Mouse (Mus musculus) lung, embryonic 16.5 days (tissue): Measurements from ENCODE around the gene Gm21954. TPM values are rescaled to one million over a fixed set of nuclear protein-coding genes. Genes with fewer than 3 reads are reported as not detected.

Experiments used
- ATAC-seq: fragments of 200-750 bp; cut with Nextera tagmentation; 2 replicates; pipeline ENCODE4 v1.8.0; 2017; ENCODE audit warnings: low read depth, mild to moderate bottlenecking, moderate library complexity
- H3K27ac ChIP-seq: fragments of 300-500 bp; sonication (generic); 2 replicates; pipeline ENCODE4 v1.5.1; 2014; ENCODE audit warnings: mild to moderate bottlenecking, control low read depth, low read length
- H3K27me3 ChIP-seq: fragments of 300-500 bp; sonication (generic); 2 replicates; pipeline ENCODE4 v1.6.1; 2014; ENCODE audit warnings: low read depth, low read length, mixed read lengths; ENCODE audit not compliant: control insufficient read depth, insufficient read depth
- H3K36me3 ChIP-seq: fragments of 300-500 bp; sonication (generic); 2 replicates; pipeline ENCODE4 v1.6.1; 2014; ENCODE audit warnings: low read length; ENCODE audit not compliant: control insufficient read depth, insufficient read depth
- H3K4me1 ChIP-seq: fragments of 300-500 bp; sonication (generic); replicated peaks from 2 replicates; pipeline ENCODE4 v1.6.1; 2014; ENCODE audit warnings: low read length, mixed read lengths; ENCODE audit not compliant: control insufficient read depth, insufficient read depth
- H3K4me2 ChIP-seq: fragments of 300-500 bp; sonication (generic); 2 replicates; pipeline ENCODE4 v1.6.1; 2014; ENCODE audit warnings: low read depth, low read length, control low read depth
- H3K4me3 ChIP-seq: fragments of 300-500 bp; sonication (generic); 2 replicates; pipeline ENCODE4 v1.5.1; 2014; ENCODE audit warnings: mild to moderate bottlenecking, low read length, control low read depth
- H3K9ac ChIP-seq: fragments of 300-500 bp; sonication (generic); 2 replicates; pipeline ENCODE4 v1.6.1; 2014; ENCODE audit warnings: low read length, control low read depth
- H3K9me3 ChIP-seq: fragments of 300-500 bp; sonication (generic); 2 replicates; pipeline ENCODE4 v1.6.1; 2016; ENCODE audit warnings: low read length; ENCODE audit not compliant: control insufficient read depth
- WGBS: fragments of 180-500 bp; shearing (Covaris S2); extraction: QIAGEN DNeasy Blood & Tissue Kit; methylation state at CpG from one replicate; pipeline ENCODE4 v1.1.7; 2014; 5-methylcytosine and 5-hydroxymethylcytosine counted together
- polyA plus RNA-seq: library from polyadenylated mRNA; unstranded; fragments of >200 nt; fragmentation: Nextera tagmentation; extraction: Ambion mirVana; gene quantifications from 2 replicates; pipeline ENCODE4 v1.2.1, GENCODE M21; 2015

Gene Gm21954
- not detected in 2 replicates for polyA plus RNA-seq

DNA sequence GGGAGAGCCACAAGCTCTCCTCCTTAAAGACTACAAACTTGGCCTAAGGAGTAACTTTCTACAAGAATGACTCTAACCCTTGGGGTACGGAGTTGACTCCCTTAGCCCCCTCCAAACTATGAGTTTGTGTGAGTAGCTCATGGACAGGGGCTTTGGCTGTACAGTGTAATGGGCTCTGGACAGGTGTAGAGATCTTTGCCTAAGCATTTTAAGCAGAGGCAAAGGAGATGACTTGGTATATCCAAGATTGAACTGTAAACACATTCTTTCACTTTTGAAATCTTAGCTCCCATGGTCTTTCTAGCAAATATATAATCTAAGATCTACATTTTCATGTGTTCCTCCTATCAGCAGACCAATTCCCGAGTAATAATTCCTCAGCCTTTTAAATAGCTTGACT is at the start of gene Gm21954:
TSS of gene Gm21954 (minus strand) at position 101 of the 400 bp plus-strand sequence.
- H3K9ac ChIP-seq: no peak within 1 kb of the TSS
- 92% methylated on average over 2 of the region's 2 CpGs for WGBS
- H3K4me1 ChIP-seq: no peaks in the 10 kb centered on the region
- no peak within 1 kb of the TSS for H3K27ac ChIP-seq
- H3K9me3 ChIP-seq: no peaks in the 10 kb centered on the region
- H3K4me3 ChIP-seq: no peak within 1 kb of the TSS
- ATAC-seq: no peak
- H3K36me3 ChIP-seq: no peaks in the 10 kb centered on the region
- no peaks in the 10 kb centered on the region for H3K27me3 ChIP-seq
- H3K4me2 ChIP-seq: no peak within 1 kb of the TSS

DNA sequence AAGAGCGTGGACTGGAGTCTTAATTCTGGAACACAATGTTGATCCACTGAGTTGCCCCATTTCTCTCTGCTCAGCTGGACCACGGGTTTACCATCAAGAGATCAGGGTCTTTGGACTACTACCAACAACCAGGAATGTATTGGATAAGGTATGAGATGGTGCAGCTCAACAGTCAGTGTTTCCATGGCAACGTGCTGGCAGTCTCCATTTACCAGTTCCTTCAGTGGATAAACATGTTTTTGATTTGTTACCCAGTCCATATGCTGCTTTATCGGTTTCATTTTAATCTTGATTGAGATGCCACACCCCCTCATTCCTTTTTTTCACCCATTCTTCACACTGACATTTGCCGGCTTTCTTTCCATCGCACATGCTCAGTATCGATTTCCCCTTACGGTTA is 49.8 kb upstream of the Gm21954 start:
- Histone ChIP-seq H3K4me1 (peaks cover 5% of the 10 kb centered on the region; the same call in 1 of the 2 replicates), H3K4me2 (no peak overlapping the region), H3K9ac (no peak overlapping the region), H3K36me3 (no peaks in the 10 kb centered on the region), H3K4me3 (no peak overlapping the region), H3K9me3 (no peaks in the 10 kb centered on the region), H3K27ac (no peak overlapping the region), H3K27me3 (no peaks in the 10 kb centered on the region)
- WGBS: 77% methylated on average over 8 of the region's 8 CpGs
- ATAC-seq: no peak

DNA sequence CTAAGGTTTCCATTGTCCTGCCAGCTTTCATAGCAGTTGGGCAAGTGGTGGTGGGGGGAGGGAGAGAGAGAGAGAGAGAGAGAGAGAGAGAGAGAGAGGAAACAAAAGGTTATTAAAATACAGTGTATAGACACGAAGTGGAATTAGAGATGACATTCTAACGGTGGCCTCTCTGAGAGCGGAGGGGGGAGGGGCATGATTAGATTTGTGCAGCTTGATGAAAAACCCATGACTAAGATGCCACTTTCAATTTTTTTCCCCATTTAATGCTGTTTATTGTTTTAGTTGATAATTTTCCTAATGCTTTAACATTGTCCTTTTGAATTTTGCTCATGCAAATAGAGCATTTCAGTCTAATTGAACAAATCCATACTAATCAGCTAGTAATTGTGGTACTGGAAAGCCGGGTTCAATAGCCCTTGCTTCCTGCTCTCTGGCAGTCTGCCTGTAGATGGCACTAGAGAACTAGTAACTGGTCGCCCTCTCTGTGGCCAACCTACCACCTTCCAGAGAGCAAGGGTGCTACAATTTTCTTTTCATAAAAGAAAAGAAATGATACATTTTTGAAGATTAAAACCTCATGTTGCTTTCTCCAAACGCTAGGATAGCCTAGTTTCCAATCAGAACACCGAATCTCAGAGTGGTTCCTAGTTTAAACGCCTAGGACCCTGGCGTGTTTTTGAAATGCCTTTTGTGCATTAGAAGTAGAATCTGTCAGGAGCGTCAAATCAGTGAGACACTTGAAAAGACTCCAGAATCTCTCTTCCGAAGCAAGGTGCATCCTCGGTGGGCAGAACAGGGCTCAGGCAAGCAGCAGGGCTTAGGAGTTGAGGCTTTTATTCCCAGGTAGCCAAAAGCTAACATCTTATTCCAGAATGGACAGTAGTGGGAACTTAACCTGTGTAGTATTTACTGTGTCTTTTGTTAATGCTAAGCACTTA is 48.5 kb upstream of the Gm21954 start:
- H3K4me3 ChIP-seq: no peak overlapping the region
- no peak overlapping the region for H3K4me2 ChIP-seq
- no peaks in the 10 kb centered on the region for H3K27me3 ChIP-seq
- no peaks in the 10 kb centered on the region for H3K9me3 ChIP-seq
- 24% methylated on average over 12 of the region's 12 CpGs for WGBS
- H3K27ac ChIP-seq: no peak overlapping the region
- peak; percentile 58; the same call in 1 of the 2 replicates for ATAC-seq
- H3K4me1 ChIP-seq: peaks cover 6% of the 10 kb centered on the region; the same call in 1 of the 2 replicates
- no peak overlapping the region for H3K9ac ChIP-seq
- H3K36me3 ChIP-seq: no peaks in the 10 kb centered on the region

DNA sequence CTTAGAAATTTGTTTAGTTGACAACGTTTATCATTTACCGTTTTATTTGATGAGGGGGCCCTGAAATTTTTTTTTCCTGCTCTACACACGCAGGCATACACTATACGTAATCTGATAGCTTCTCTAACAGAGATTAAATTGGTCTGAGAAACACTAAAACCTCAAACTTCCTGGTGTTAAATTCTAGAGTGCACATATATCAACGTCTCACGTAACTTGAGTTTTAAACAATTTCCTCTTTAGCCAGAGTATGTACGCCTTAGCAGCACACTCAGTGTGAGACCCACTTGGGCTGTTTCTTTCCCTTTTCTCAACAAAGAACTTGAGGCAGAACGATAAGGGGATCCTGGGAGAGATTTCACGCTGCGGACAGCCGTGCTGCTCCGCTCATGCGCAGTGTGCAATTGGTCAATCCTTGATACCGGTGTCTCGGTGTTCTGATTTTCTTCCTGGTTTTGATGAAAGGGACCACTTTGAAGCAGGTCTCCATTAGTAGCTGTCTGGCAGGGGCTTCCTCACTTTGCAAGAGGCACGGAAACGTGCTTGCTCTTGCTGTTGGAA is 45.5 kb upstream of the Gm21954 start:
- WGBS: 26% methylated on average over 17 of the region's 17 CpGs
- no peak overlapping the region for H3K27ac ChIP-seq
- H3K9me3 ChIP-seq: no peaks in the 10 kb centered on the region
- peak; percentile 38; the same call in 1 of the 2 replicates for ATAC-seq
- H3K27me3 ChIP-seq: no peaks in the 10 kb centered on the region
- no peaks in the 10 kb centered on the region for H3K36me3 ChIP-seq
- H3K4me3 ChIP-seq: peak overlapping the region; percentile 38
- peak overlapping the region; percentile 59 for H3K4me2 ChIP-seq
- H3K9ac ChIP-seq: peak overlapping the region; percentile 32
- H3K4me1 ChIP-seq: peaks cover 6% of the 10 kb centered on the region; the same call in 1 of the 2 replicates

DNA sequence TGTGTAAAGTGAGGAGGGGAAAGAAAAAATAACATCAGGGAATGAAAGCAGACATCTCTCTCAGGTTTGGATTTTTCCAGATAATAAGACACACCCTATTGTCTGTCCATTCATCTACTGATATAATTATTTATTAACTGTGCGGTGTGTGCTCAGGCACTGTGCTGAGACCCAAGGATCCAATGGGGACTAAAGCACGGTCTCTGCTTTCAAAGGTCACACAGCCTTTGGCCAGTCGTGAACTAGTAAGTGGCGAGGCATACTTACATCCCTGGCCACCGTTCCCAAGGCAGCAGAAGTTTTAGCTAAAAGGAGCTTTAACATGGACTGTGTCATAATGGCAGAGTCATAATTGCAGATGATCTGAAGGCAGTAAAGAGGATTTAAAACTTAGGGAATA is 44.0 kb upstream of the Gm21954 start:
- Histone ChIP-seq H3K27me3 (no peaks in the 10 kb centered on the region), H3K4me2 (no peak overlapping the region), H3K9ac (no peak overlapping the region), H3K36me3 (no peaks in the 10 kb centered on the region), H3K27ac (no peak overlapping the region), H3K9me3 (no peaks in the 10 kb centered on the region), H3K4me1 (peaks cover 6% of the 10 kb centered on the region; the same call in 1 of the 2 replicates), H3K4me3 (no peak overlapping the region)
- 83% methylated on average over 5 of the region's 5 CpGs for WGBS
- ATAC-seq: no peak

DNA sequence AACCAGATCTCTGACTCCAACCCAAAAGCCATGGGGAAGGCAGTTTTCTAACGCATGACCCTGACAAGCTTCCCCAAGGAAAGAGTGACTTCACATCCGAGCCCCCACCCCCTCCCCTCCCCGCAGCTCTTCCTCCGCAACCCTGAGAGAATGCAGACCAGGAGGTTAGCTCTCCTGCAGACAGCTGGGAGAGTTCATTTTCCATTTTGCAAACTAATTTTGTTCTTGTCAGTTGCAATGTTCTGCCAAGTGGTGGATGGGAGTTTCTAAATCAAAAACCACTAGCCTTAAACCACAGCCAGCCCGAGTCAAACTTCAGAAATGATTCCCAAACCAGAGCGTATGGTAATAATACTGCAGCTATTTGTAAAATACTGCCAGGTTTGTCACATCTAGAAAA is 39.6 kb upstream of the Gm21954 start:
- H3K9ac ChIP-seq: no peak overlapping the region
- H3K4me3 ChIP-seq: no peak overlapping the region
- peaks cover under 1% of the 10 kb centered on the region; the same call in 1 of the 2 replicates for H3K4me1 ChIP-seq
- H3K36me3 ChIP-seq: no peaks in the 10 kb centered on the region
- no peak overlapping the region for H3K4me2 ChIP-seq
- H3K27me3 ChIP-seq: no peaks in the 10 kb centered on the region
- 39% methylated on average over 6 of the region's 6 CpGs for WGBS
- no peaks in the 10 kb centered on the region for H3K9me3 ChIP-seq
- H3K27ac ChIP-seq: no peak overlapping the region
- ATAC-seq: peak; percentile 60; the same call in 1 of the 2 replicates

DNA sequence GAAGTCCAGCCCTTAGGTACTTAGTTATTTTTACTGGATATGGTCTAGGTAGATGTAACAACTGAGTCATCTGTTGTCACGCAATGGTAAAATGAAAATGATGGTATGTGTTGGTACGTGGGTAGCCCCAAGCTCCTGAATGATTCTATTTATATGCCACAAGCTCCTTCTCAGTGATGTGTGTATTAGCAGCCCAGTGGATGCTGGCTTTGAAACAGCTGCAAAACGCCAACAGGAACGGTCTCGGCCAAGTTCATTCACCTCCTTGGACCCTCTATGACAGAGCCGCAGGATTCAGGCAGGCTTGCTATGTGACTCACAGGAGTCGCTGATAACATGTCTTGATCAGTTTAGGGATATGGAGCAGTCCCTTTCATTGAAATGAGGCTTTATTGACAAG is 38.2 kb upstream of the Gm21954 start:
- ATAC-seq: no peak
- WGBS: 57% methylated on average over 7 of the region's 7 CpGs
- no peak overlapping the region for H3K27ac ChIP-seq

DNA sequence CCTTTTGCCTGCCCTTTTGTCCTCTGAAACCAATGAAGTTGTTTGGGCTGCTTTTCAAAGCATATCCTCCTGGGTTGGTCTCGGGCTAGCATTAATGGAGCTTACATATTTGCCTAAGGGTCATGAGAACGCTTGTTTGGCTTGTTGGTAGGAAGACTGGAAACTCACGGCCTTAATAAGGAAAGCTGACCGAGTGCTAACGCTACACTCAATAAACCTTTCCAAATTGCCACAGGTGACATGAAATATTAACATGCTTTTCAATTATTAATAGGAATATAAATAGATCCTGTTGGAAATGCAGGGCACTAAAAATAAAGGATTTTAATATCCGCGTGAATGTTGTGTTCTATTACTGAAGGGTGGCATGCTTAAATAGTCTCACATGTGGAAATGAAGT is 27.3 kb upstream of the Gm21954 start:
- H3K9me3 ChIP-seq: no peaks in the 10 kb centered on the region
- H3K27ac ChIP-seq: no peak overlapping the region
- no peaks in the 10 kb centered on the region for H3K4me1 ChIP-seq
- 81% methylated on average over 7 of the region's 7 CpGs for WGBS
- H3K27me3 ChIP-seq: no peaks in the 10 kb centered on the region
- no peak for ATAC-seq
- H3K9ac ChIP-seq: no peak overlapping the region
- no peak overlapping the region for H3K4me3 ChIP-seq
- H3K4me2 ChIP-seq: no peak overlapping the region
- H3K36me3 ChIP-seq: no peaks in the 10 kb centered on the region

More for the DNA sequence above, 38.2 kb upstream of the Gm21954 start:
- H3K9ac ChIP-seq: no peak overlapping the region
- H3K36me3 ChIP-seq: no peaks in the 10 kb centered on the region
- no peak overlapping the region for H3K4me2 ChIP-seq
- H3K4me3 ChIP-seq: no peak overlapping the region
- no peaks in the 10 kb centered on the region for H3K27me3 ChIP-seq
- H3K4me1 ChIP-seq: no peaks in the 10 kb centered on the region
- H3K9me3 ChIP-seq: no peaks in the 10 kb centered on the region

DNA sequence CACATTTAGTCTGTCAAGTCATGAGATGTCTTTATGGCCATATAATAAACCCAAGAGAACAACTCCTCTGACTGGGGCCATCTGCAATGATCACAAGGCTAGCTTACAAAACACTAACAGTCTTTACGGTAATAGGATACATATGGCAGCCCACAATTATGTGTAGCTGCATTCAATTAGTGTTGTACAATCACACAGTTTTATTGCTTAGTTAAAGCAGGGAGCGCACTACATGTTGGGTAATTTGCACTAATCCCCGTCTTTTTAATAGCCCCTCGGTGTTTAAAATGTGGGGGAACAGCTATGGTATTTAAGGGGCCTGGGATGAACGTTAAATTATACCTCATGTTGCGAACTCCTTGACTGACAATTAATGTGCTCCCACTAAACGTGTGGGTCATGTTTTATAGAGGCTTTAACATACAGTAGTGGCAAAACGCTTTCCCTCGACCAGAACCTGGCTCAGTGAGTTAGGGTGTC is 24.5 kb upstream of the Gm21954 start:
- WGBS: 84% methylated on average over 9 of the region's 9 CpGs
- no peak overlapping the region for H3K9ac ChIP-seq
- no peak overlapping the region for H3K4me3 ChIP-seq
- ATAC-seq: no peak
- no peaks in the 10 kb centered on the region for H3K27me3 ChIP-seq
- H3K36me3 ChIP-seq: no peaks in the 10 kb centered on the region
- no peak overlapping the region for H3K4me2 ChIP-seq
- no peaks in the 10 kb centered on the region for H3K9me3 ChIP-seq
- H3K27ac ChIP-seq: no peak overlapping the region
- no peaks in the 10 kb centered on the region for H3K4me1 ChIP-seq
